Mouse (Mus musculus): ENCODE measurements at regions not wholly inside any gene's neighbourhood (a gene's known extent, or its start where the extent isn't known, plus 50 kb on each side); places are given as distances from the start of the nearest gene placed in this dataset.

DNA sequence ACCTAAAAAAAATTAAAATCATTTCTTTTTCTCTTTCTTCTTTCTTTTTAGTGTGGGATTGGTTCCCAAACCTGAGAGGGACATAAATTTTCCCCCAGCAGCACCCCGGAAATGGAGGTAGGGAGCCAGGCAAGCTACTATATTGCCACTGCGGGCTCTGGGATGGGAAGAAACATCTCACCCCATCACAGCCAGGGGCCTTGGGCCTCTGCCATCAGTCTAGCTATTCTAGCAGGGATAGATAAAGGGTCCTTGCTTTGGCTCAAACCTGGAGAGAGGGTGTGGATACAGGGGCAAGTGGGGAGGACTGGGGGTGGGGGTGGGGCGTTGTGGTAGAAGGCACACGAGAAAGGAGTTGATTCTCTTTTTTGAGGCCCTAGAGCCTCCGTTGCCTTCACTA is 116.3 kb upstream of the Lhx1 start:
- no peak for TF ChIP-seq CTCF (conservative IDR thresholded peaks at IDR 0.05; ENCODE audit: insufficient read depth, insufficient read length, low read depth, low read length)
- TF ChIP-seq POLR2A (IDR thresholded peaks at IDR 0.05; ENCODE audit: low read depth, low read length), result no peak

Data from kidney, adult 2 months (tissue).